Mouse (Mus musculus): ENCODE measurements around the gene Slc32a1. TPM values are rescaled to one million over a fixed set of nuclear protein-coding genes. Genes with fewer than 3 reads are reported as not detected.

Slc32a1 gene
- polyA plus RNA-seq, 1 experiment from 2014 or later = not detected

GRCm38 (mm10) chr2:158595577-158595976 lies 15.0 kb upstream of the Slc32a1 start:
- WGBS = 26% methylated on average over 7 of the region's 7 CpGs
- H3K27me3 ChIP-seq (replicated peaks; ENCODE audit: insufficient read depth, low read length) = no peaks in the 10 kb centered on the region

DNA sequence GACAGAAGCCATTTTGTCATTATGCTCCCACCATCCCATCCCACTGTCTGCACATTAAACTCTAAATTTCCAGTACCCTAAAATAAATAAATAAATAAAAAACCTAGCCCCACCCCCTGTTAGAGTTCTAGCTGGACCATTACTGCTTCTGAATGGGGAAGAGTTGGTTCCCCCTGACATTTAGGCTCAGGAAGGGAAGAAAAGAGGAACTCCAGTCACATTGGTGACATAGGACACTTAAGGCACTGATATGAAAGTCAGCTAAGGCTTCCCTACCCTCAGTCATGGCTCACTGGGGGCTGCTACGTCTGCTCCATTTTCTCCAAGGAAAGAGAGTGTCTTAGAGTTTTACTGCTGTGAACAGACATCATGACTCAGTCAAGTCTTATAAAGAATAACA lies 13.8 kb upstream of the Slc32a1 start:
- Histone ChIP-seq H3K4me3 (ENCODE audit: low read depth, low read length) (no peak overlapping the region), H3K9me3 (ENCODE audit: low read length) (no peaks in the 10 kb centered on the region), H3K4me2 (replicated peaks; ENCODE audit: low read depth, low read length) (no peak overlapping the region), H3K27ac (ENCODE audit: low read length) (no peak overlapping the region), H3K27me3 (replicated peaks; ENCODE audit: insufficient read depth, low read length) (no peaks in the 10 kb centered on the region), H3K4me1 (ENCODE audit: insufficient read depth, low read depth, low read length) (no peaks in the 10 kb centered on the region), H3K36me3 (ENCODE audit: insufficient read depth, low read length) (no peaks in the 10 kb centered on the region), H3K9ac (replicated peaks; ENCODE audit: low read depth) (no peak overlapping the region)
- TF ChIP-seq CTCF (IDR thresholded peaks at IDR 0.05) (no peak), EP300 (IDR thresholded peaks at IDR 0.05) (no peak)
- DNase-seq (ENCODE audit: low spot score) (no peak), ATAC-seq (no peak)
- WGBS = 42% methylated on average over 1 of the region's 1 CpGs

More at GRCm38 (mm10) chr2:158595577-158595976, 15.0 kb upstream of the Slc32a1 start:
- Histone ChIP-seq H3K4me2 (replicated peaks; ENCODE audit: low read depth, low read length) (no peak overlapping the region), H3K27ac (ENCODE audit: low read length) (no peak overlapping the region), H3K9ac (replicated peaks; ENCODE audit: low read depth) (no peak overlapping the region), H3K4me1 (ENCODE audit: insufficient read depth, low read depth, low read length) (no peaks in the 10 kb centered on the region), H3K36me3 (ENCODE audit: insufficient read depth, low read length) (no peaks in the 10 kb centered on the region), H3K4me3 (ENCODE audit: low read depth, low read length) (no peak overlapping the region), H3K9me3 (ENCODE audit: low read length) (no peaks in the 10 kb centered on the region)
- ATAC-seq (no peak), DNase-seq (ENCODE audit: low spot score) (no peak)
- TF ChIP-seq EP300 (IDR thresholded peaks at IDR 0.05) (no peak), CTCF (IDR thresholded peaks at IDR 0.05) (no peak)

GRCm38 (mm10) chr2:158600517-158600916 lies 10.1 kb upstream of the Slc32a1 start:
- 38% methylated on average over 3 of the region's 3 CpGs for WGBS

DNA sequence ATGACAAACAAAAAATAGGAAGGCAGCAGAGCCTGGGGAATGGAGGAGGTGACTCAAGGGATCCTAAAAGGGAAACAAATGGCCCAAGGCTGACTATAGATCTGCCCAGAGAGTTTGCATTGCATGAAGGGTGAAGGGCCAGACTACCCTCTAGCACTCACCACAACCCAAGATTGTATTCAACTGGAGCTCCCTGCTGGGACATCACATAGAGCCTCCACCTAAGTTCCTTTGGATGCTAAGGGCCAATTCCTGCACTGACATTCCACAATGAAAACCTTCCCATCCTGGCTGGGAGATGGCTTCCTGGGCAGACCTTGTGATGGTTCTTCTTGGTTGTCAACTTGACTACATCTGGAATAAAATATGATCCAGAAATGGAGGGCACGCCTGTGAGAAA lies 9.2 kb upstream of the Slc32a1 start:
- 87% methylated on average over 1 of the region's 1 CpGs for WGBS
- Histone ChIP-seq H3K36me3 (ENCODE audit: insufficient read depth, low read length) (no peaks in the 10 kb centered on the region), H3K4me2 (replicated peaks; ENCODE audit: low read depth, low read length) (no peak overlapping the region), H3K4me1 (ENCODE audit: insufficient read depth, low read depth, low read length) (no peaks in the 10 kb centered on the region), H3K27me3 (replicated peaks; ENCODE audit: insufficient read depth, low read length) (0 out of 2 replicates have a peak, but pooled peaks cover 3% of the 10 kb centered on the region), H3K9ac (replicated peaks; ENCODE audit: low read depth) (no peak overlapping the region), H3K9me3 (ENCODE audit: low read length) (no peaks in the 10 kb centered on the region), H3K27ac (ENCODE audit: low read length) (no peak overlapping the region), H3K4me3 (ENCODE audit: low read depth, low read length) (no peak overlapping the region)
- no peak for ATAC-seq
- DNase-seq (ENCODE audit: low spot score) = no peak
- TF ChIP-seq EP300 (IDR thresholded peaks at IDR 0.05) = no peak

More at GRCm38 (mm10) chr2:158600517-158600916, 10.1 kb upstream of the Slc32a1 start:
- H3K4me2 ChIP-seq (replicated peaks; ENCODE audit: low read depth, low read length) = no peak overlapping the region
- 0 out of 2 replicates have a peak, but pooled peaks cover 3% of the 10 kb centered on the region for H3K27me3 ChIP-seq (replicated peaks; ENCODE audit: insufficient read depth, low read length)
- no peak for DNase-seq (ENCODE audit: low spot score)
- H3K27ac ChIP-seq (ENCODE audit: low read length) = no peak overlapping the region
- no peaks in the 10 kb centered on the region for H3K36me3 ChIP-seq (ENCODE audit: insufficient read depth, low read length)
- no peak for ATAC-seq
- no peak overlapping the region for H3K9ac ChIP-seq (replicated peaks; ENCODE audit: low read depth)
- no peaks in the 10 kb centered on the region for H3K9me3 ChIP-seq (ENCODE audit: low read length)
- H3K4me3 ChIP-seq (ENCODE audit: low read depth, low read length) = no peak overlapping the region
- TF ChIP-seq EP300 (IDR thresholded peaks at IDR 0.05) = no peak
- no peak for TF ChIP-seq CTCF (IDR thresholded peaks at IDR 0.05)
- H3K4me1 ChIP-seq (ENCODE audit: insufficient read depth, low read depth, low read length) = no peaks in the 10 kb centered on the region

GRCm38 (mm10) chr2:158602663-158603062 lies 7.9 kb upstream of the Slc32a1 start:
- Histone ChIP-seq H3K36me3 (ENCODE audit: insufficient read depth, low read length) (no peaks in the 10 kb centered on the region), H3K4me3 (ENCODE audit: low read depth, low read length) (no peak overlapping the region), H3K4me1 (ENCODE audit: insufficient read depth, low read depth, low read length) (no peaks in the 10 kb centered on the region), H3K27ac (ENCODE audit: low read length) (no peak overlapping the region), H3K27me3 (replicated peaks; ENCODE audit: insufficient read depth, low read length) (peaks cover 4% of the 10 kb centered on the region; the same call in 1 of the 2 replicates), H3K9me3 (ENCODE audit: low read length) (no peaks in the 10 kb centered on the region), H3K9ac (replicated peaks; ENCODE audit: low read depth) (no peak overlapping the region), H3K4me2 (replicated peaks; ENCODE audit: low read depth, low read length) (no peak overlapping the region)
- ATAC-seq (no peak), DNase-seq (ENCODE audit: low spot score) (no peak)
- no peak for TF ChIP-seq EP300 (IDR thresholded peaks at IDR 0.05)
- TF ChIP-seq CTCF (IDR thresholded peaks at IDR 0.05) = no peak
- 17% methylated on average over 15 of the region's 15 CpGs for WGBS

DNA sequence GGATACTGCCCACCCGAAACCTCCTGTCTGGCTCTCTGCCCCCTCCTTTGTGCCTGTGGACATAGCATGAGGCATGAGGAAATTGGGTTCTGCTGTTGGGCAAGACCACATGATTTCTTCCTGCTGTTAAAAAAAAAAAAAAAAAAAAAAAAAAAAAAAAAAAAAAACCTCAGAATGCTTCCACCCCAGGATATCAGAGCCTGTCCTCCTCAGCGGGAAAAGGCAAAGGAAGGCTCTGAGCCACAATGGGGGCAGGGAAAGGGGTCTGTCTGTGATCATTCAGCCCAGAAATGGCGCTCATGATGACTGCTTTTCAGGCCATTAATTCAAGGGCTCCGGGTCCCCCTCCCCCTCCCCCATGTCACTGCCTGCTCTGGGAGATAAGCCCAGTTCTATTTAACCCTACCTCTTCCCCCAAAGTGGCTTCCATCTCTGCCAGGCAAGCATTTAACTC lies 4.0 kb upstream of the Slc32a1 start:
- ATAC-seq = no peak
- H3K4me2 ChIP-seq (replicated peaks; ENCODE audit: low read depth, low read length) = no peak overlapping the region
- H3K36me3 ChIP-seq (ENCODE audit: insufficient read depth, low read length) = no peaks in the 10 kb centered on the region
- H3K4me1 ChIP-seq (ENCODE audit: insufficient read depth, low read depth, low read length) = no peaks in the 10 kb centered on the region
- H3K9ac ChIP-seq (replicated peaks; ENCODE audit: low read depth) = no peak overlapping the region
- 12% methylated on average over 4 of the region's 4 CpGs for whole genome bisulfite sequencing
- no peaks in the 10 kb centered on the region for H3K9me3 ChIP-seq (ENCODE audit: low read length)
- no peak overlapping the region for H3K4me3 ChIP-seq (ENCODE audit: low read depth, low read length)
- DNase-seq (ENCODE audit: low spot score) = peak; percentile 57
- TF ChIP-seq EP300 (IDR thresholded peaks at IDR 0.05) (no peak), CTCF (IDR thresholded peaks at IDR 0.05) (no peak)
- peaks cover 33% of the 10 kb centered on the region for H3K27me3 ChIP-seq (replicated peaks; ENCODE audit: insufficient read depth, low read length)
- H3K27ac ChIP-seq (ENCODE audit: low read length) = no peak overlapping the region

- Histone ChIP-seq H3K9me3 (ENCODE audit: low read length) (no peaks in the 10 kb centered on the region), H3K36me3 (ENCODE audit: insufficient read depth, low read length) (no peaks in the 10 kb centered on the region), H3K27me3 (replicated peaks; ENCODE audit: insufficient read depth, low read length) (peaks cover 60% of the 10 kb centered on the region), H3K4me2 (replicated peaks; ENCODE audit: low read depth, low read length) (no peak overlapping the region), H3K9ac (replicated peaks; ENCODE audit: low read depth) (no peak overlapping the region), H3K4me3 (ENCODE audit: low read depth, low read length) (no peak overlapping the region), H3K4me1 (ENCODE audit: insufficient read depth, low read depth, low read length) (peaks cover 4% of the 10 kb centered on the region; the same call in 1 of the 2 replicates), H3K27ac (ENCODE audit: low read length) (no peak overlapping the region)
- no peak for ATAC-seq
- no peak for DNase-seq (ENCODE audit: low spot score)
- WGBS = 1% methylated on average over 27 of the region's 27 CpGs
- no peak for TF ChIP-seq CTCF (IDR thresholded peaks at IDR 0.05)
Measured at GRCm38 (mm10) chr2:158609681-158610080, 886 bp upstream of the Slc32a1 start.

Measured in lung, postnatal 0 days (tissue).